Mouse (Mus musculus) C2C12 (cell line): ENCODE measurements around the gene Des.

Experiments
- CEBPB ChIP-seq: IDR thresholded peaks from one replicate; pipeline ENCODE4 v1.6.1; 2011; ENCODE audit warnings: low read depth, mild to moderate bottlenecking, control low read depth, moderate library complexity
- CTCF ChIP-seq: IDR thresholded peaks from one replicate; pipeline ENCODE4 v1.5.1; 2011; ENCODE audit not compliant: control insufficient read depth, insufficient read depth, insufficient read length
- FOSL1 ChIP-seq: IDR thresholded peaks from one replicate; pipeline ENCODE4 v1.8.0; 2011; ENCODE audit warnings: mild to moderate bottlenecking, low read length; ENCODE audit not compliant: poor library complexity, insufficient read depth, severe bottlenecking
- MAX ChIP-seq: IDR thresholded peaks from one replicate; pipeline ENCODE4 v1.6.1; 2011; ENCODE audit warnings: mild to moderate bottlenecking, control low read depth
- MYOD1 ChIP-seq: IDR thresholded peaks from one replicate; pipeline ENCODE4 v1.6.1; 2011; ENCODE audit warnings: low read depth; ENCODE audit not compliant: control insufficient read depth, insufficient read length
- MYOG ChIP-seq: IDR thresholded peaks from one replicate; pipeline ENCODE4 v1.6.1; 2011; ENCODE audit not compliant: control insufficient read depth, insufficient read length; ENCODE audit errors: extremely low read depth
- USF1 ChIP-seq: IDR thresholded peaks from one replicate; pipeline ENCODE4 v1.6.1; 2011; ENCODE audit warnings: low read depth, mild to moderate bottlenecking, control low read depth, moderate library complexity

DNA sequence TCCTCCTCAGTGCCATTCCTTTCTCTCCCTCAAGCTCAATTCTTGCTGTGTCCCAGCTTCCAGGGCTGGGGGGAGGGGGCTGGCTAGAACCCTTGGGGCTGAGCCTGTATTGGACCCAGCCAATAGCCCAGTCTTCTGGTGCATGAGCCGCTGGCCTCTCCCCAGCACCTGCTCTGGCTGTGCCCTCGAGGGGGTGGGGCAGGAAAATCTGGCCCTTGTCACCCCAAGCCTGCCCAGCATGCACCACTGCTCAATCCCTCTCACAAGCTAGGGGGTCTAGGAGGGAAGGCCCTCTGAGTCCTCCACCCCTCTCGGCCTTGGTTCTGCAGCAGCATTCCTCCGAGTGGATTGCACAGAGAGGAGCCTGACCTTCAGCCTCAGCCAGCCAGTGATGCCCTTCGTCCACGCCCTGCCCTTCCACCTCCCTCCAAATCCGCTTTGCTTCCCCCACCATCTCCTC, 27.4 kb downstream of the Des start:
- TF ChIP-seq CTCF (no peak), CEBPB (no peak), MYOD1 (no peak), MAX (no peak), USF1 (no peak), MYOG (no peak), FOSL1 (no peak)
